Mouse (Mus musculus) effector memory CD4-positive, alpha-beta T cell, adult 5 months (primary cell): ENCODE measurements around the gene Bglap3. TPM values are rescaled to one million over a fixed set of nuclear protein-coding genes. Genes with fewer than 3 reads are reported as not detected.

Experiments
- polyA plus RNA-seq: library from polyadenylated mRNA; unstranded; fragments of 100-300 nt; shearing (Covaris generic); gene quantifications from one replicate; pipeline ENCODE4 v1.2.1, GENCODE M21; 2017

The Bglap3 gene
- not detected for polyA plus RNA-seq

DNA sequence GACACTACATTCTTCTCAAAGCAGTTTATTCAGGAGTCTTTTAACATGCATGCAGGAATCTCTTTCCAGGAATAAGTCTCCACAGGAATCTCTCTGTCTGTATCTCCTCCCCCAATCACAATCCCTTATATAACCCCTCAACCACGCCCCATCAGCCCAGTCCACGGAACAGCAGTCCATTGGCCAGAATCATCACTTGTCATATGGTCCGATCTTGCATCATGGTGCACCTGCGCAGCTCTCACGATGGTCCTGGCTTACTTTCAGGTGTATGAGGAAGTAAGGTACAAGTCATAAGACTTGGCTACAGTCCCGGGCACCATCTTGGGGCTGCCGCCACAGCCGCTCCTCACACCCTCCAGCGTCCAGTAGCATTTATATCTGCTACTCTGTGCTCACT lies at the start of gene Bglap3:
Bglap3 (minus strand) TSS at position 101 of the 400 bp plus-strand sequence.

DNA sequence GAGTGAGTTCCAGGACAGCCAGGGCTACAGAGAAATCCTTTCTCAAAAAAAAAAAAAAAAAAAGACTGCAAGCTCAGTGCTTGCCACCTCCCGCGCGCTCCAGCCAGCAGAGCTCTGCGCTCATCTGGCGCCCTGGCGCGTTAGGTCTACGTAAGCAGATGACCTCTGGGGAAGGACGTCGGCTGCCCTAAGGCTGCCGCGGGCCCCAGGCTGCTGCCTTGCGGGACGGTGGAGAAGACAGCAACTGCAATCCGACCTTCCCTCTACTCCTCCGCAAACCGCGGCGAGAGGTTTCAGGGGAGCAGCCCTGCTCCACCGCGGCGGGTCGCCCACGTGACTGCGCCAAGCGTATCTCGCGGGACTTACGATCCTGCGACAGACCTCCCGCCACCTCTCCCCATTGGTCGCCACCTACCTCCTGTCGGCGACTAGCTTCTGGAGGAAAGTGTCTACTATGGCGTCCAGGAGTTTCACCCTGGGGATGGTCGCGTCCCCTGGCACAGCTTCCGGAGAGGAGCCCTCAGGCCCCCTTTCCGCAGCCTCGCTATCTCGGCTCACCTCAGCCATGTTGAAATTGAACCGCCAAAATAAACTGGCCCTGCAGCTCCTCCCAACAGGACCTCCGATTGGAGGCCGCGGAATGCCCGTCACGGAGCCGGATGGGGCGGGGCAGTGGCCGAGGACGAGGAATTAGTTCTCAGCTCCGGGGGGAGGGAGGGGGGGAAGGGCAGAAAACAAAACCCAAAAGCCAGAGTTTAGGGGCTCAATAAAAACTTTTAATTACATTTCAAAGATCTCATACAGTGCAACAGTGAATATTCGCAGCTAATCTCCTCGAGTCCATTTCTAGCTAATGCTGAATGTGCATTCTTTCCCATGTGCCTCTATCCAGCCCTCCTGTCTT lies 37.5 kb upstream of the Bglap3 start, which contains the start of gene Pmf1:
Pmf1 (minus strand) TSS at position 591 of the 904 bp plus-strand sequence.

DNA sequence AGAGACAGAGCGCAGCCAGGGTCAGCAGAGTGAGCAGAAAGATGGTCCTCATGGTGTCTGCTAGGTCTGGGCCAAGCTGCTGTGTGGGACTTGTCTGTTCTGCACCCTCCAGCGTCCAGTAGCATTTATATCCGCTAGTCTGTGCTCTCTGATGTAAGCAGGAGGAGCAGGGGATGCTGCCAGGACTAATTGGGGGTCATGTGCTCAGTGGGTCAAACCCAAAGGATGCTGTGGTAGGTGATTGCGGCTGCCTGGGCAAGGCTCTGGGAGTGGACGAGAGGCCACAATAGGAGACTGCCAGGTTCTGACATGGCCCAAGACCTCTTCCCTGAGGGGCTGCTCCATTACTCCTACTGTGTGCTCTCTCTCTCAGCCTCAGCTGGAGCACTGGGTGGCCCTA lies 11.8 kb upstream of the Bglap3 start, which contains the start of gene Bglap:
Bglap (minus strand) TSS at position 101 of the 400 bp plus-strand sequence.

DNA sequence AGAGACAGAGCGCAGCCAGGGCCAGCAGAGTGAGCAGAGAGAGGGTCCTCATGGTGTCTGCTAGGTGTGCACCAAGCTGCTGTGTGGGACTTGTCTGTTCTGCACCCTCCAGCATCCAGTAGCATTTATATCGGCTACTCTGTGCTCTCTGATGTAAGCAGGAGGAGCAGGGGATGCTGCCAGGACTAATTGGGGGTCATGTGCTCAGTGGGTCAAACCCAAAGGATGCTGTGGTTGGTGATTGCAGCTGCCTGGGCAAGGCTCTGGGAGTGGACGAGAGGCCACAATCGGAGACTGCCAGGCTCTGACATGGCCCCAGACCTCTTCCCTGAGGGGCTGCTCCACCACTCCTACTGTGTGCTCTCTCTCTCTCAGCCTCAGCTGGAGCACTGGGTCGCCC lies 6.1 kb upstream of the Bglap3 start, which contains the start of gene Bglap2:
Bglap2 (minus strand) TSS at position 101 of the 400 bp plus-strand sequence.

DNA sequence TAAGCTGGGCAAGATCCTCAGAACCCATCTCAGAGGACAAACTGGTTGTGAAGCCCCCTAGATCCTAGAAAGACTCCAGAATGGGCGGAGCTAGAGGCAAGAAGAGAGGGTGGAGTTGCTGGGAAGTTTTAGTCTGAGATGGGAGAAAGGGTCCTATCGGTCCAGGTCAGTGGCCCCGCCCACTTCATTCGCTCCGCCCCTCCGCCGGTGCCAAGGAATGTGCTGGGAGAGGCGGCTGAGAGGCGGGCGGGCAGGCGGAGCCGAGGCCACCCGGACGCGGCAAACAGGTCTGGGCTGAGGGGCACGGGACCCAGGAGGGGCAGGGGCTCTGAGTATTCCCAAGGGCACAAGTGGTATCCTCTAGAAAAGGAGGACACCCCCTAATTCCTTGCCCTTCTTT lies 8.2 kb downstream of the Bglap3 start, which contains the start of gene Paqr6:
Paqr6 (plus strand) TSS at position 248 of the 400 bp plus-strand sequence.

DNA sequence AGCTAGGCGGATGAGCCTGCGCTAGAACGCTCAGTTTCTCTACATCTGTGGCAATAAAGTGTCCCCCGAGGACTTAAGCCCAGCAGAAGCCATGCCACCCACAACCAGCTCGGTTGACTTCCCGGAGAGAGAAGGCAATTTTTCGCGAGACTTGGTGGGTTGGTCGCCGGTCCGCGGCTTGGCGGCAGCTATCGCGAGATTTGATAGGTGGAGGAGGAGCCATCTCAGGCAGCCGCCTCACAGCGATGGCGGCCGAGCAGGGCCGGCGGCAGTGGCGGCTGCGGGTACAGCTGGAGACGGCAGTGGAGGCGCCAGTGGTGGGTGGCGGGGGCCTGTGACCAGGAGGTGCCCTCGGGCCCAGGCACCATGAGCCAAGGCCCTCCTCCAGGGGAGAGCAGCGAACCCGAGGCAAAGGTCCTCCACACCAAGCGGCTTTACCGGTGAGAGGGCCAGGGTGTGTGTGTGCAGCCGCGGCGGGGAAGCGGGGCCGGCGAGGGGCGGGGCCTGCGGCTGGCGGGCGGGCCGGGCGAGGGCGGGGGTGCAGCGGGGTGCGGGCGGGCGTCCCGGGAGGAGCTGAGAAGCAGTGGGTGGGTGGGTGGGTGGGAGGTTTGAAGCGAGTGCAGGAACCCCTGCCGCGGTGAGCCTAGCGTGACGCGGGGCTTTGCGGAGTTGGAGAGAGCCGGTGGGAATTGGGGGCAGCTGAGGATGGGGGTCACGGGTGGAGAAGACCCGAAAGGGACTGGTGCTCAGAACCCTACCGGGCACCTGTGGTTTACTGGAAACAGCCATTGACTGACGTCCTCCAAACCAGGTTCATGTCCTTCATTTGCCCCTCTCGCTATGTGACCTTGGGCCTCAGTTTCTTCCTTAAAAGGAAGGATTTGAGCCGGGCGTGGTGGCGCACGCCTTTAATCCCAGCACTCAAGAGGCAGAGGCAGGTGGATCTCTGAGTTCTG lies 36.2 kb downstream of the Bglap3 start, which contains the start of the genes Tmem79 and Smg5:
Tmem79 (minus strand) TSS at position 91 of the 956 bp plus-strand sequence.
Smg5 (plus strand) TSS at position 203 of the 956 bp plus-strand sequence.

DNA sequence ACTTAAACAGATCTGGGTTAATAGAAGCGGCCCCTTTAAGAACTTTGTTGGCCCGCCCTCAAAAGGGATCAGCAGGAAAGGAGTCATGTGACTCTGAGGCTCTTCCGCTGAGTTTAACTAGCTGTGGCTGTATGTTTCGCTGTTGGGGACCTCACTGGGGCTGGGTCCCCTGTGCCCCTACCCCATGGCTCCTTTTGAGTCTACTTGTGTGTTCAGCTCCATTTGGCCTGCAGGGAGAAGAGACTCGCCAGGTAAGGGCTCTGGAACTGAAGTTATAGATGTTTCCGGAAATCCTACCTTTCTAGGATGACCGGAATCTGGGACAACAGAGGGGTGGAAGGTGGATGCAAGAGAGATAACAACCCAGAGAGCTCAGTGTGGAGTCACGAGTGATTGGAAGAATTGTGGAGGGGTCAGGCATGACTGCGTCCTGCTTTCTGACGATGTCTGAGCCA lies 47.6 kb downstream of the Bglap3 start, which contains the start of gene Glmp:
Glmp (plus strand) TSS at position 73 of the 455 bp plus-strand sequence.

Other genes with a start within 250 kb of the Bglap3 start
- gene Mef2d, start 230.4 kb downstream of the Bglap3 start, polyA plus RNA-seq, result 208 TPM
- not detected for gene Rhbg, start 118.0 kb downstream of the Bglap3 start, polyA plus RNA-seq
- gene Gm38392, start 85.5 kb downstream of the Bglap3 start, polyA plus RNA-seq, result not detected
- gene Tsacc, start 75.7 kb downstream of the Bglap3 start, polyA plus RNA-seq, result 6.0 TPM
- gene Cct3, start 75.6 kb downstream of the Bglap3 start, polyA plus RNA-seq, result 267 TPM
- gene Glmp, start 47.7 kb downstream of the Bglap3 start, polyA plus RNA-seq, result 174 TPM
- gene Tmem79, start 36.6 kb downstream of the Bglap3 start, polyA plus RNA-seq, result 0.31 TPM
- 51.1 TPM for gene Smg5, start 36.5 kb downstream of the Bglap3 start, polyA plus RNA-seq
- gene Paqr6, start 8.2 kb downstream of the Bglap3 start, polyA plus RNA-seq, result not detected
- gene Bglap2, start 6.0 kb upstream of the Bglap3 start, polyA plus RNA-seq, result not detected
- gene Bglap, start 11.7 kb upstream of the Bglap3 start, polyA plus RNA-seq, result not detected
- 33.5 TPM for gene Pmf1, start 37.6 kb upstream of the Bglap3 start, polyA plus RNA-seq
- gene Slc25a44, start 52.4 kb upstream of the Bglap3 start, polyA plus RNA-seq, result 12.7 TPM
- 109 TPM for gene Sema4a, start 88.4 kb upstream of the Bglap3 start, polyA plus RNA-seq
- 125 TPM for gene Lmna, start 137.2 kb upstream of the Bglap3 start, polyA plus RNA-seq
- not detected for gene Mex3a, start 159.7 kb upstream of the Bglap3 start, polyA plus RNA-seq
- not detected for gene Rab25, start 175.6 kb upstream of the Bglap3 start, polyA plus RNA-seq
- 114 TPM for gene Lamtor2, start 180.3 kb upstream of the Bglap3 start, polyA plus RNA-seq
- gene Ubqln4, start 181.0 kb upstream of the Bglap3 start, polyA plus RNA-seq, result 31.1 TPM
- 56.5 TPM for gene Ssr2, start 203.1 kb upstream of the Bglap3 start, polyA plus RNA-seq
- 74.7 TPM for gene Arhgef2, start 233.2 kb upstream of the Bglap3 start, polyA plus RNA-seq